Mouse (Mus musculus): ENCODE measurements around the gene Rin2. TPM values are rescaled to one million over a fixed set of nuclear protein-coding genes. Genes with fewer than 3 reads are reported as not detected.
A peak's percentile ranks its signal among the peaks of the same experiment; 100 is the strongest.

Gene Rin2
- polyA plus RNA-seq, 1 experiment: 6.3 TPM

GRCm38 (mm10) chr2:145787486-145787885, 112.5 kb downstream of the Rin2 start:
- Histone ChIP-seq H3K4me3 (ENCODE audit: low read depth, low read length) (peak overlapping the region; percentile 29), H3K27ac (ENCODE audit: insufficient read depth, low read depth, low read length) (peak overlapping the region; percentile 70), H3K27me3 (ENCODE audit: control insufficient read depth, insufficient read depth, low read length) (no peaks in the 10 kb centered on the region), H3K36me3 (ENCODE audit: control insufficient read depth, insufficient read depth, low read length) (0 out of 2 replicates have a peak, but pooled peaks cover 2% of the 10 kb centered on the region), H3K4me1 (ENCODE audit: control insufficient read depth, insufficient read depth, insufficient read length, low read length) (peaks cover 10% of the 10 kb centered on the region; the same call in 1 of the 2 replicates)
- TF ChIP-seq POLR2A (IDR thresholded peaks at IDR 0.05; ENCODE audit: low read depth, low read length) (no peak), CTCF (IDR thresholded peaks at IDR 0.05; ENCODE audit: extremely low read depth, insufficient read length, insufficient replicate concordance, low read depth, low read length) (no peak)
- 22% methylated on average over 7 of the region's 7 CpGs for WGBS

GRCm38 (mm10) chr2:145788562-145789346, 113.7 kb downstream of the Rin2 start:
- 96% methylated on average over 3 of the region's 3 CpGs for WGBS
- peaks cover 10% of the 10 kb centered on the region; the same call in 1 of the 2 replicates for H3K4me1 ChIP-seq (ENCODE audit: control insufficient read depth, insufficient read depth, insufficient read length, low read length)
- H3K36me3 ChIP-seq (ENCODE audit: control insufficient read depth, insufficient read depth, low read length): 0 out of 2 replicates have a peak, but pooled peaks cover 2% of the 10 kb centered on the region
- no peak for TF ChIP-seq POLR2A (IDR thresholded peaks at IDR 0.05; ENCODE audit: low read depth, low read length)
- no peak for TF ChIP-seq CTCF (IDR thresholded peaks at IDR 0.05; ENCODE audit: extremely low read depth, insufficient read length, insufficient replicate concordance, low read depth, low read length)
- no peak overlapping the region for H3K4me3 ChIP-seq (ENCODE audit: low read depth, low read length)
- H3K27ac ChIP-seq (ENCODE audit: insufficient read depth, low read depth, low read length): no peak overlapping the region
- no peaks in the 10 kb centered on the region for H3K27me3 ChIP-seq (ENCODE audit: control insufficient read depth, insufficient read depth, low read length)

DNA sequence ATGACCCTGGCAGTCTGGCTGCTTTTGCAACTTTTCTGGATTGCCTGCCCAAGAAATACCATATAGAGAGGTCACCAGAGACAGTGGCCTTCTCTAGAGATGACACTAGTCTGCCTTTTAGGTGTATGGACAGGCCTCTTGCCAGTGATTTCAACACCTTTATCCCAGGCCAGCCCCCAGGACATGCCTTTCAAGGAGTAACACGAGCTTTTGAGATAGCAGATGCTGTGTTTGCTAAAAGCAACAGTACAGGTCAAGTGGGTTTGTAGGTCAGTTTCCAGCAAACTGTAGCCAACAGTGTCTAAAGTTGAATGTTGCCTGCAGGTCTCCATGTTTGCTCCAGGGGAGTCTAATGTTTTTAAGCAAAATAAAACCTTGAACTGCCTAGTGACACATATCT, 118.7 kb downstream of the Rin2 start:
- H3K27me3 ChIP-seq (ENCODE audit: control insufficient read depth, insufficient read depth, low read length): no peaks in the 10 kb centered on the region
- no peak for TF ChIP-seq POLR2A (IDR thresholded peaks at IDR 0.05; ENCODE audit: low read depth, low read length)
- TF ChIP-seq CTCF (IDR thresholded peaks at IDR 0.05; ENCODE audit: extremely low read depth, insufficient read length, insufficient replicate concordance, low read depth, low read length): no peak
- 19% methylated on average over 1 of the region's 1 CpGs for WGBS
- peaks cover 7% of the 10 kb centered on the region; the same call in 1 of the 2 replicates for H3K4me1 ChIP-seq (ENCODE audit: control insufficient read depth, insufficient read depth, insufficient read length, low read length)
- no peak overlapping the region for H3K4me3 ChIP-seq (ENCODE audit: low read depth, low read length)
- 0 out of 2 replicates have a peak, but pooled peaks cover 2% of the 10 kb centered on the region for H3K36me3 ChIP-seq (ENCODE audit: control insufficient read depth, insufficient read depth, low read length)
- H3K27ac ChIP-seq (ENCODE audit: insufficient read depth, low read depth, low read length): no peak overlapping the region

GRCm38 (mm10) chr2:145794318-145794954, 119.4 kb downstream of the Rin2 start:
- peaks cover 7% of the 10 kb centered on the region; the same call in 1 of the 2 replicates for H3K4me1 ChIP-seq (ENCODE audit: control insufficient read depth, insufficient read depth, insufficient read length, low read length)
- no peaks in the 10 kb centered on the region for H3K27me3 ChIP-seq (ENCODE audit: control insufficient read depth, insufficient read depth, low read length)
- WGBS: 32% methylated on average over 5 of the region's 5 CpGs
- H3K36me3 ChIP-seq (ENCODE audit: control insufficient read depth, insufficient read depth, low read length): 0 out of 2 replicates have a peak, but pooled peaks cover 2% of the 10 kb centered on the region
- H3K4me3 ChIP-seq (ENCODE audit: low read depth, low read length): no peak overlapping the region
- no peak overlapping the region for H3K27ac ChIP-seq (ENCODE audit: insufficient read depth, low read depth, low read length)
- TF ChIP-seq POLR2A (IDR thresholded peaks at IDR 0.05; ENCODE audit: low read depth, low read length) (no peak), CTCF (IDR thresholded peaks at IDR 0.05; ENCODE audit: extremely low read depth, insufficient read length, insufficient replicate concordance, low read depth, low read length) (peak; percentile 92; the same call in 1 of the 2 replicates)

DNA sequence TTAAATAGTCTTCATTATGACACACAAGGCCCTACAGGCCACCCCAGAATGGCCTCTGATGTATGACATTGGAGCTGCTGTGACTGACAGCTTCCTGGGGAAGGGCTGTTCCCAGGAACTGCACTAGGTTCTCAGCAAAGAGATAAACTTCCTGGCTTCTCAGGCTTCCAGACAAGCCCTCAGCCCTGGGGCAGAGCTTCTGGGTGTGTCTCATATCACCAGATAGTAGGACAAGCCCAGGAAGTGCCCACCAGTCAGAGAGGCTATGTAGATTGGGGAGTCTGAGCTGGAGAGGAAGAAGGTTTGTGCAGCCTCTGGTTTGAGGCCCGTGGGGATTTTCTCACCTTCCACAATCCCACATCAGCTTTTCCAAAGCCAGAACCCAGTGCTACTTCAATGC, 122.8 kb downstream of the Rin2 start:
- no peaks in the 10 kb centered on the region for H3K27me3 ChIP-seq (ENCODE audit: control insufficient read depth, insufficient read depth, low read length)
- 33% methylated on average over 1 of the region's 1 CpGs for WGBS
- H3K27ac ChIP-seq (ENCODE audit: insufficient read depth, low read depth, low read length): no peak overlapping the region
- no peak overlapping the region for H3K4me3 ChIP-seq (ENCODE audit: low read depth, low read length)
- no peaks in the 10 kb centered on the region for H3K36me3 ChIP-seq (ENCODE audit: control insufficient read depth, insufficient read depth, low read length)
- H3K4me1 ChIP-seq (ENCODE audit: control insufficient read depth, insufficient read depth, insufficient read length, low read length): peaks cover 7% of the 10 kb centered on the region; the same call in 1 of the 2 replicates
- TF ChIP-seq POLR2A (IDR thresholded peaks at IDR 0.05; ENCODE audit: low read depth, low read length) (no peak), CTCF (IDR thresholded peaks at IDR 0.05; ENCODE audit: extremely low read depth, insufficient read length, insufficient replicate concordance, low read depth, low read length) (no peak)

GRCm38 (mm10) chr2:145798954-145799353, 123.9 kb downstream of the Rin2 start:
- no peaks in the 10 kb centered on the region for H3K27me3 ChIP-seq (ENCODE audit: control insufficient read depth, insufficient read depth, low read length)
- H3K4me3 ChIP-seq (ENCODE audit: low read depth, low read length): no peak overlapping the region
- no peak for TF ChIP-seq POLR2A (IDR thresholded peaks at IDR 0.05; ENCODE audit: low read depth, low read length)
- no peak for TF ChIP-seq CTCF (IDR thresholded peaks at IDR 0.05; ENCODE audit: extremely low read depth, insufficient read length, insufficient replicate concordance, low read depth, low read length)
- H3K36me3 ChIP-seq (ENCODE audit: control insufficient read depth, insufficient read depth, low read length): no peaks in the 10 kb centered on the region
- H3K27ac ChIP-seq (ENCODE audit: insufficient read depth, low read depth, low read length): no peak overlapping the region
- 73% methylated on average over 3 of the region's 3 CpGs for WGBS
- peaks cover 7% of the 10 kb centered on the region; the same call in 1 of the 2 replicates for H3K4me1 ChIP-seq (ENCODE audit: control insufficient read depth, insufficient read depth, insufficient read length, low read length)

Data from small intestine, adult 2 months (tissue).